Mouse (Mus musculus) spleen, adult 2 months (tissue): ENCODE data around the gene Hid1.

Source experiments
- CTCF ChIP-seq: fragments of 200-500 bp; IDR thresholded peaks from 2 replicates; pipeline ENCODE4 v1.5.1; 2011; ENCODE audit warnings: mild to moderate bottlenecking, inconsistent platforms; ENCODE audit not compliant: insufficient read depth, insufficient read length, insufficient replicate concordance; ENCODE audit errors: extremely low read depth
- POLR2A ChIP-seq: fragments of 200-500 bp; IDR thresholded peaks from 2 replicates; pipeline ENCODE4 v1.6.1; 2011; ENCODE audit warnings: low read depth, low read length, inconsistent platforms

GRCm38 (mm10) chr11:115337826-115338225, 29.7 kb downstream of the Hid1 start:
- TF ChIP-seq CTCF (no peak), POLR2A (no peak)
